Mouse (Mus musculus): ENCODE results near the gene Mgmt.

Gene Mgmt

DNA sequence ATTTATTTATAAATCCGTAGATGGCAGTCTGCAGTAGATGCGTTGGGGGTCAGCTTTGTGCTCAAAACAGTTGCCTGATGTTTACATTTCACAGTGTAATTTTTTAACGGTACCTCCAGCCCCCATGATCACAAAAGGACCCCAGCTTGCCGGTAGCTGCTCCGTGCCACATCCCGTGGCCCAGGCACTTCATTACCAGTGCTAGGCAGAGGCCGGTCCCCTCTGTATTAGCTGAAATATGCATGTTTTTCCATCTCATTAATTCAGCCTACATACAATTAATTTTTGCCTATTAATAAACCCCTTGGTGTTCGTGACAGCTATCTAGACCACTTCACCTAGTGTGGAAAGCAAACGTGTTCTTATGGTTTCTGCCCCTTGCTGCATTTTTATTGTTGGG, 169.8 kb downstream of the Mgmt start:
- DNase-seq (ENCODE audit: low spot score), result no peak

DNA sequence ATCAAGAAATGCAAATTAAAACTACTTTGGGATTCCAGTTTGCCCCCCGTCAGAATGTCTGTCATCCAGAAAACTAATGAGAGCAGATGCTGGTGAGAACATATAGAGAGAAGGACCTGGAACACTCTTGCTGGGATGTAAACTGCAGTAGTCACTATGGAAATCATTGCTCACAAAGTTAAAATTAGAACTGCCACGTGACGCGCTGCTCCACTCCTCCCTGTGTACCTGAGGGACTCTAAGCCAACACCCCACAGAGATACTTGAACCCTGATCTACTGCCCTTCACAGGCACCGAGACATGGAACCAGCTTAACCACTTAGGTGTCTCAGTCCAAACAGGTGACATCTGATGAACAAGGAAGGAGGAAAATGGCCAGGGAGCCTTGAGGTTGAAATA, 171.0 kb downstream of the Mgmt start:
- no peak for DNase-seq (ENCODE audit: low spot score)

DNA sequence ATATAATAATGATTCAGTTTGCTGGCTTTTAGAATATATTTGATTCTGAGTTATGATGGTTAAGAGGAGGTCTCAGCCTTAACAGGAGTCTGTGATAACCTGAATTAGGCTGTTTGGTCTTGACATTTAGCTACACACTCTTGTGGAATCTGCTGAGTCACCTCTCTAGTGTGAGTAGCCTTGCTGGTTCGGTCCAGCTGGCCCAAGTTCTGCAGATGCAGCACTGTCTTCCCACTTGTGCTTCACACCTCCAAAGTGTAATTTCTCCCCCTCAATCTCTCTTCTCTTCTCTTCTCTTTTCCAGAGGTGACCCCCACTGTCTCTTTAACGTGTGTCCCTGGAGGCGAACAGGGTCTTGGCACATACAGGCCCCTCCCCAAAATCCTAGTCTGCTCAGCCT, 171.8 kb downstream of the Mgmt start:
- no peak for DNase-seq (ENCODE audit: low spot score)

DNA sequence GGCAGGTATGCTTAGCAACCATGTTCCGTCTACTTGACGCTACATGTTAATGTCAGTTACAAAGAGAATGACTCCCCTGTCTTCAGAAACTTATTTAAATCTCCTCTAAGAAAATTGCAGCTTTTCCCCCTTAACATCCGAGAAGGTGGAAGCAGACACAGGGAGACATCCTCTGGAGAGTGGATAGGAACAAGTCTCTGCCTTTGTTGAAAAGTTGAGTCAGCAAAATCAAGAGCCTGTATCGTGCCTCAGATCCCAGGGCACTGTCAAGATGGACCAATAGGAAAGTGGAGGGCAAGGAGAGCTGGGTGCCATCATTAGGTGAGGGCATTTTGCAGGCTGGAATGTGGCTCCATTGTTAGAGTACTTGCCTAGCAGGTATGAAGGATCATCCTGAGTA, 172.6 kb downstream of the Mgmt start:
- DNase-seq (ENCODE audit: low spot score), result no peak

DNA sequence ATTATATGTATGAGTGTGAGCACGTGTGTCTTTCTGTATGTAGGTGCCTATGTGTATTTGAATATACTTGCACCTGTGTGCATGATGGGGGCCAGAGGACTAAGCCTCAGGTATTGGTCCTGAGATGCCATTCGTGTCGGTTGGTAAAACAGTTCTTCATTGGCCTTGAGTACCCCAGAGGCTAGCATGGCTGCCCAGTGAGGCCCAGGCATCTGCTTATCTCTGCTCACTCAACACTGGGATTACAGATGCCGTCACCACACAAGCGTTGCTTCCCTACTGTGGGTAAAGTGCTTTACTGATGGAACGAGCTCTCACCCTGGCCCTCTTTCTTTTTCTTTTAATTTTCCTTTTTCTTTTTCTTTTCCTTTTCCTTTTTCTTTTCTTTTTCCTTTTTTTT, 173.3 kb downstream of the Mgmt start:
- DNase-seq (ENCODE audit: low spot score), result no peak

DNA sequence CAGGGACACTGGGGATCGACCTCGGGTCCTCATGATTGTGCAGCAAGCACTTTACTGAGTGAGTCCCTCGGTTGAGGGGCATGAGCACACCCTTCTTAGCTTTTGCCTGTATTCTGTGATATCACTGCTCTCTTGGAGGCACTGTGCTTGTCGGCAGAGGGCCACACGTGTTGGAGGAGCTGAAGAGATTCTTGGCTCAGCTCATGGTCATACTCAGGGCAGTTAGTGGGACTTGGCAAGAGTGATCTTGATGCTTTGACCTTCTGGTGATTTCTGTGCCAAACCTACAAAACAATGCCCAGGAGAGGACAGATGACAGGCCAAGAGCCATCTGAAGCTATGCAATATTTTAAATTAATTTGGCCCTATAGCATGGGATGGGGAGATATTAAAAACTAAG, 174.4 kb downstream of the Mgmt start:
- no peak for DNase-seq (ENCODE audit: low spot score)

DNA sequence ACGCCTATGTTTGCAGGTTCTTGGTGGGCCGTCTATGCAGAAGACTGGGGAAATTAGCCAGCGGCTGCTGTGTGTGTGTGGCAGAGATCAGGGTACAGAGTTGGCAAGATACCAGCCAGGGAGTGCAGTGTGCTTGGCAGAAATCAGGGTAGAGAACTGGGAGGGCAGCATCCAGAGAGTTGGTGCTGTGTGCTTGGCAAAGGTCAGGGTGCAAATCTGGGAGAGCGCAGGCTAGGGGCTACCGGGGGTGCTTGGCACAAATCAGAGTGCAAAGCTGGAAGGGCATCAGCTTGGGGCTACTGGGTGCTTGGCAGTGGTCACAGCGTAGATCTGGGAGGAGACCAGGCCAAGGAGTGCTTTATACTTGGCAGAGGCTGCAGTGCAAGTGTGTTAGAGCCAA, 175.4 kb downstream of the Mgmt start:
- no peak for DNase-seq (ENCODE audit: low spot score)

DNA sequence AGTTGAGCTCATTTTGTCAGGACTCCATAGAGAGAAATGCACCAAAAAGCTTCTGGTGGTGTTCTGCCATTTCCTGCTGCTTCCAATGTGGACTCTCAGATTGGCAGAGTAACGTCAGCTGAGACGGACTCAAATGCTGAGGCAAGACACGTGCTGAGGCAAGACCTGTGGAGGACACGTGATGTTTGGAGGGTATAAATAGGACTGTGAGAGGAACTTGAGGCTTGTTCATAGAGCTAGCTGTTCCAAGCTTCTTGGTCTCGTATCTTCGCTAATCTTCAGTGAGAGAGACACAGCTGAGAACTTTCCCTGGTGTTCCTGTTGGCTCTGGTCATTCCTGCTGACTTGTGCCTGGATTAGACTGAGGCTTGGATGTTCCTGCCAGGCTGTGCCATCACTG, 176.9 kb downstream of the Mgmt start:
- no peak for DNase-seq (ENCODE audit: low spot score)

DNA sequence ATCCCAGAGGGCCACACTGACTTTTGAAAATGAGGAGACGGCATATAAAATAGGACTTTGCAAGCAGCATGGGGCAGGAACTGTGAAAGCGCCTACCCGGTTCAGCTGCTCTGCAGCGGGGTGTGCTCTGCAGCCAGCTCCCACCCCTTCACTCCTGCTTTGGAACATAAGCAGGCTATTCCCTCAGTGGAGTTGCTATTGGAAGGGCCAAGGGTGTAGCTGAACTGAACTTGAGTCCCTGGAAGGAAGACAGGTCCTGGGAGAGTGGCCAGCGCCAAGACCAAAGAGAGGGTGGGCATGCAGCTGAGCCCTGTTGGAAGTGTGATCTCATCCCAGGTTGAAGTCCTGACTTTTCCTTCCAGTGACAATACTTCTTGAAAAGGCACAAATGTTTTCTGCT, 179.5 kb downstream of the Mgmt start:
- DNase-seq (ENCODE audit: low spot score), result no peak

DNA sequence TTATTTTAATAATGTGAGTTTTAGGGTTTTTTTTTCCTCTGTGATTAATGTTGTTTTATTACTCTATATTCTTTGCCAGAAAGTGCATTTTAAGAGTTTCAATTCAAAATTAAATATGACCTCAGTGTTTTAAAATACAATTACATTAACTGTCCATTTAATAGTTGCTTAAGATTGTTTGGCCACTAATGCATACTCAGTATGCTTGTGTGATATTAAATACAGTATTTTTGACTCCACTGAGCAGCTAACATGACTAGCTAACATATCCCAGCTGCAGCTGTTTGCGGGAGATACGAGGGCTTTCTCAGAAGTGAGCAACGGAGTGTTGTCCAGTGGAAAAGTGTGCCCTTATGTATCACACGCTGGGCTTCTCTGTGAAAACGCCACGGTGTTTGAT, 179.9 kb downstream of the Mgmt start:
- no peak for DNase-seq (ENCODE audit: low spot score)

DNA sequence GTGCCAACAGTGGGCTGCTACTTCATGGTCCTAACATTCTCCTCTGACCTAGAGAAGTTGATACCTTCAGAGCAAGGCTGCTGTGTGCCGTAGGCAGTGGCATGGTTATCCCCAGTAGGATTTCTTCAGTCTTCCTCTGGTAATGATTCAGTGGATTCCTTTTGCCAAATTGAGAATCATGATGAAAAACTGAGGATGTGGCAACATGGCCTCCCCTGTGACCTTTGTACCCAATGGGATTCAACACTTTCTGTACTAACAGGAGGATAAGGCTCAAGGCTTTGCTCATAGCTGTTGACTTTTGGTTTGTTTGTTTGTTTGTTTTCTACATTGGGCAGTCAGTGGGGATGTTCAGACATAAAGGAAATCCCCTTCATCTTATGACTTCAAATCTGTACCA, 180.9 kb downstream of the Mgmt start:
- no peak for DNase-seq (ENCODE audit: low spot score)

DNA sequence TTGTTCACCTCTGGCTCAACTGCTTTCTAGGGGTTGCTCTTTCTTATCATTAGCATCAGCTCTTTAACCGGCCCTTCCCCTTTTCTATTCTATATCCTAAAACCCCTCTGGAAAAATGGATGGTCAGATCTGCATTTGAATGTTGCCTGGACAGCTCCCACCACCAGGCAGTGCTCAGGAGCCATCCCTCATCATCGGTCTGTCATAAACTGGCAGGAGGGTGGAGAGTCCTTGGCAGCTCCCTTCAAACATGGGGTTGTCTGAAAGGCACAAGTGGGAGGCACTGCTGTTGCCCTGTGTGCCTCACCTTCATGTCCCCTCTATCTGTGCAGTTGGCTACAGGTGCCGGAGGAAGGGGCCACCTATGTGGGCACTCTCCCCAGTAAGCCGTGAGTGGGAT, 185.8 kb downstream of the Mgmt start:
- DNase-seq (ENCODE audit: low spot score), result no peak

DNA sequence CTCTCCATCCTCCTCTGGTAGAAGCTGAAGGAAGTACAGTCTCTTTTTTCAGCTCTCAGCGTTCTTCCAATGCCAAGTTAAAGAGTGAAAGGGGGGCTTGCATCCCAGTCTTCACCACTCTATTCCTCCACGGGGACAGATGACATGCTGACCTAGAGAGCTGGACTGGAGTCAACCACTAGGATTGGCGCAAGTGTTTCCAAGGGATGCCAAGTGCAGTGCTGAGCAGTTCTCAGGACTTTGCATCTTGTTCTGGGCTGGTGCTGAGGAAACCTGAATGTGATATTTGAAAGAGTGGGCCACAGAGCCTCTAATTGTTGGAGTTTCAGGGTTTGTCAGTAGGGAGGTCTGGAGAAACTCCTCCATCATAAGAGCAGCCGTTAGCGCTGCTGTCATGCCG, 187.8 kb downstream of the Mgmt start:
- DNase-seq (ENCODE audit: low spot score), result no peak

DNA sequence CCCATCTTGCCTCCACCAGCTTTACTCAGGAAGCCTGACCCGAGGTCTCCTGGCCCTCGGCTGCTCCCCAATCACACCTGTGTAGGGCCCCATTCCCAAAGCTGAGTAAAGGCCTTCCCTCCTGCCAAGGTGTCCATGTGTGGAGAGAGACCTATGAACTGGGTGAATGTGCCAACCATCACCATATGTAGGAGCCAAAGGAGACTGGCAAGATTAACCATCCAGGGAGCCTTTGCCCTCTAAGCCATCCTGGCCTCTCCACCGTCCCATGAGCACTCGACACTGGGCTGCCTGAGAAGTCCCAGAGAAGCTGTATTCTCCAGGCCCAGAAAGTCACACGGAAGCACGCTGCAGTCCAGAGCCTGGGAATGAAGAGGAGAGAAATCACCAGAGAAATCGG, 190.2 kb downstream of the Mgmt start:
- DNase-seq (ENCODE audit: low spot score), result no peak

DNA sequence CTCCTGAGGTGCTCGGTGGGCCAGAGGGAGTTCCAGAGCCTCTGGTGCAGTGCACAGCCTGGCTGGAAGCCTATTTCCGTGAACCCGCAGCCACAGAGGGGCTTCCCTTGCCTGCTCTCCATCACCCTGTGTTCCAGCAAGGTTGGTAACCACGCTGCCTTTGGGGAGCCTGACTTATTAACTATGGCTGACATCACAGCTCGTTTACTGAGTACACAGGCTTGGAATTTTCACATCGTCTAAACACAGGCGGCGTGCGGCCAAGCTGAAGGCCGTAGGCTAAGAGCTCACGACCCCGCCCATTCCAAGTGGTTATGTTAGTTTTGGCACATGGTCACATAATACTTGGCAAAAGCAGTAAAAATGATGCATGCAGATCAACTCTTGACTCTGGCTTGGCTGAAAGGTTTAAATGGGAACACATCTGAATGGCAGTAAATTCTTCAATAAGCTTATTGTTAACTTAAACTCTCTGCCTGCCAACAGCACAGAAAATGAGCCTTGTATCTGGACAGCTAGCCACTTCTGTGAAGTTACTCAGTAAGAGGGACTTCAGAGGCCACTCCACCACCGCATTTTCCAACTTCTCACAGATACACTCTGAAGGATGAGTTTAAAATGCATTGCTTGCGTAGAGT, 191.7 kb downstream of the Mgmt start:
- DNase-seq (ENCODE audit: low spot score), result peak; percentile 30

DNA sequence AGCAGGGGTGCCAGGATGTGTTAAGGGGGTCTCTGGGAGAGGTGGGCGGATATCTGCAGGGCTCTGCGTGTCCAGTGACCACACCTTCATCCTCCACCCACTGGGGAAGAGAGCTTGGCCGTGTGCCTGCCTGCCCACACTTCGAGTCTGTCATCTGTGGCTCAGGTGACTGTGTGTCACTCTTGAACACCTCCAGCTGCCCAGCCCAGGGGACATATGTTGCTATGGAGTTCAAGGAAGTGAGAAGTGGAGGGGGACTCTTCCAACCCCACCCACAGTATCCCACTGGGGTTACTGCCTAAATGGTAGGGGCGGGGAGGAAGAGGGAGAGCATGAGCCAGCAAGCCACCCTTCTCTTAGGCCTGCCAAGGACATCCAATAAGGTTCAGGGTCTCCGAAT, 192.7 kb downstream of the Mgmt start:
- no peak for DNase-seq (ENCODE audit: low spot score)

DNA sequence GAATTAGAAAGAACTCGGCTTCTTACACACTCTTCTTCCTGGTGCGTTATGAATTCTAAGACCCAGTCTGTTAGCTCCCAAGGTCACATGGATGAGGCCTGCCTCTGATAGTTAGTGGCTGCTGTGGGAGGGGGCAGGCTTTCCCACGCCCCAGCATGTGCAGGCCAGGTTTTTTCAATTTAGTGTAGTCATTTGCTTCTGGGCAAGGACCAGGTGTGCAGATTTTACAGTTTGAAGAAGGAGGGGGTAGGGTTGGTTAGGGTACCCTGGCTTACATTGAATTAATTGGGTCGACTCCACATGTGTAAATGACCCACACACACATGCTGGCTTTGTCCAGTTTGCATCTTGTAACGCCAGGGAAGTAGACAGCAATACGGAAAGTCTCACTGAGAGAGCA, 193.7 kb downstream of the Mgmt start:
- DNase-seq (ENCODE audit: low spot score), result no peak

DNA sequence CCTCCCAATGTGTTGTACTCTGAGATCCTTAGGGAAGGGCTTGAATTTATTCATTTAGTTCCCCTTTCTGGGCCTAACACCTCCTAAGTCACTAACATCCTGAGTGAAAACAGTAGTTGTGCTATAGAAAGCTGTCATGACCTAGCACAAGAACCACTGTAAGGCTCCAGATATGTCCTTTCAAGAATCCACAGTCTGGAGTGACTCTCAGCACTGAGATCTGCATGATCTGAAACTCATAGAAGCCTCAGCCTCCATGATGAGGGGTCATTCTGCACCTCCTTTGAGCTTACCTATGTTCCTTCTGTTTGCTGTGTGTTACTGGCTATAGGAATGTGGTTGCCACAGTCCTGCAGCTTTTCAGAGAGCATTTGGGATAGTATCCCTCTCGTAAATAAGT, 200.1 kb downstream of the Mgmt start:
- DNase-seq (ENCODE audit: low spot score), result no peak

DNA sequence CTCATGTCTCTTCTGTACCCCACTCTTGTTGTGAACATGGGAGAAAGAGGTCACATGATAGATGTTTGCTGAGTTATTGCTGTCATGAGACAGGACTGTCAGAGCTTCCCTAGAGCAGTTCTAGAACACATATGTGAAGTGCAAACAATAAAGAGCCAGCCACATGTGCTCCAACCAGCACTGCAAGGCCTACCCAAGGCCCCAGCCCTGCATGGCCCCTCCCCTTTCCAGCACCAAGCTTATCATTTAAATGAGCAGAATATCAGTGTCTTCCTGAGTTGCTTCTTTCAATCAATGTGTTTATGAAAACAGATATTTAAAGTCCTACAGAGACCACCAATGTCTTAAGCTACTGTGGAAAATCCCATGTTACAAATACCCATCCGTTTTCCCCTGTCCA, 201.3 kb downstream of the Mgmt start:
- DNase-seq (ENCODE audit: low spot score), result no peak

DNA sequence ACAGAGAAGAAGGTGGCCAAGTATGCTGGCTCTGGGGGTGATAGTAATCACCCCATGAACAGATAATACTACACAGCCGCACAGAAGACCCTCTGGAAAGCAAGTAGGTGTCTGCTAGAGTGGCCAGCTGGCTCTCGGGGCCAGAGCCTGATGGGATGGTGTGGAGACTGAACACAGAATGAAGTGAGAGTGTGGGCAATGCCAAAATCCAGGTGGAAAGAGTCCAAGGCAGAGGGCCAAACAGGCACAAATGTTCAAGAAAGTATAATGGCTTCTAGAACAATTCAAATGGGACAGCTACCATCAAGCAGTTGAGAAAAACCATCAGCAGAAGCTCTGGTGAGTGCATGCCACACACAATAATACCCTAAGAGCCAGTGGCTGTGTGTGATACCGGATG, 205.4 kb downstream of the Mgmt start:
- no peak for DNase-seq (ENCODE audit: low spot score)

DNA sequence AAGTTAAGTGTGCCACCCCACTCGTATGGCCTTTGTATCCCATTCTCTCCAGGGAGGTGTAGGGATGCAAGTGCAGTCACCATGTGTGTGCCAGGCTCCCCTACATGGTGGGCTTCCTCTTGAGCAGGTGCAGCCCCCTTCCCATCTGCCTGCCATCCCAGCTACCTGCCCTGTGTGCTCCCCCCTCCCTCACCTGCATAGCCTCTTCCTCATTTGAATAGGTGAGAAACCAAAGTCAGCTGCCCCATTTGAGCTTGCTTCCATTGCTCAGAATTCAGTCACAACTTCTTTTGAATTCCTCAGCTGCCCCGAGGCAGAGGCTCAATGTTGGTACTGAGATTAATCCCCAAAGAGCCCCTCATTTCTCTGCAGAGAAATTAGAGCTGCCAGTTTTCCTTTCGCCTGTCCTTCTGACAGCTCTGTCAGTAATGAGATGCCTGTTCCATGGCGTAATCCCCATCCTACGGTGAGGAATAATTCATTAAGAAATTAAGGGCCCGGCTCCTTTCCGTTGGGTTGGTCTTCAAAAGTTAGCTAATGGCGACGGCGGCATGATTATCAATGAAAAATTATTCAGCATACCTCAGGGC, 208.3 kb downstream of the Mgmt start:
- DNase-seq (ENCODE audit: low spot score), result no peak

DNA sequence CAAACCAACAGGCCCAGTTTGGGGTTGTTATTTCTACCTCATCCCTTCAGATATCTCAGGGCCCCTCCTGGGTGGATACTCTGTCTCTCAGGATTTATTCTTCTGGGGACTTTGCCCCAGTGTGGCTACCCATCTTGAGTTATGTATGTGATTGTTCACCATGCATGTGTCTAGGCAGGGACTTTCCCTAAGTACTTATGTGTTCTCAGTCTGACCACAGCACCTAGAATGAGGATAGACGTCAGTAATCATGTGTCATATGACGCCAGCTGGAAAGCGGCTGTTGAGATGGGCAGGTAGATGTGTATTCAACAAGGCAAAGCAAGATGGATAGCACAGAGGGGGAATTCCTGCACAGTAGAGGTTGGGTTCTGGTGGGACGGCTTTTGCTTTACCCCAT, 217.7 kb downstream of the Mgmt start:
- no peak for DNase-seq (ENCODE audit: low spot score)

DNA sequence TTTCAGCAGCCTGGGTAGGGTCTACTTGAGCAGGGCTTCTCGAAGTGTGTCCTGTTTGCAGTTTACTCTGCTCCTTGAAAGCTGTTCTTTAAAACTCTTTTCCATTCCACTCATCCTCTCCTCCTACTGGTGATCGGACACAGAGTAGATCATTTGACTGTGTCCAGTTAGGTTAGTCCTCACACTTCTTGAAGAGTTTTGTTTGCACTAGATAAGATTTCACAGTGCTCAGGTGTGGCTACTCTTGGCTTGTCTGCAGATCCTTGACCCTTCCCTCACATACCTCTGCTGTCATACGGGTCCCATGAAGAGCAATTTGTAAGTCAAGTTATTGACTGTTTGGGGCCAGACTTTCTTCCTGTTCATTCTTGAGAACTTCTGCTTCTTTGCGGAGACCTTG, 221.8 kb downstream of the Mgmt start:
- no peak for DNase-seq (ENCODE audit: low spot score)

DNA sequence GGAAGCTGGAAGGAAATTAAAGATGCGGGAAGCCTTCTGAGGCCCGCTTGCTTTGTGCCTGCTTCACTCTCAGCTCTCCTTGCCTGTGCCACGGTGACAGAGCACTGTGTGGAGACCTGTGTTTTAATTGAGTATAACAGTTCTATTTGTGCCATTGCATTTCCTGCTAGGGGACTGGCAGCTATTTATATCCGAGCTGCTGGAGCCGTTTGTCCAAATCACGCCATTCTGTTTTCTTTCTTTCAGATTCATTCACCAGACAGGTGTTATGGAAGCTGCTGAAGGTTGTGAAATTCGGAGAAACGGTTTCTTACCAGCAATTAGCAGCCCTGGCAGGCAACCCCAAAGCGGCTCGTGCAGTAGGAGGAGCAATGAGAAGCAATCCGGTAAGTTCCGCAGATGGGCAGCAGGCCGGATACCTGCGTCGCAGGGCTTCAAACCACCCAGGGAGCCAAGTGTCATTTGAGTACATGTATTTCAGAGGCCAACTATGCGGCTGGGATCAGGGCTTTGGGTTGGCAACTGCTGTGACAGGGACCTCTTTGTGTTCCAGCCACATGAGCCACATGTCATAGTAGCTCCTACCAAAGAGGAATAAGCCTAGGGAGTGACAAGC, 226.9 kb downstream of the Mgmt start:
- no peak for DNase-seq (ENCODE audit: low spot score)

Measured in embryo, embryonic 10.5 days (tissue).